Mouse (Mus musculus) megakaryocyte, embryonic 14.5 days (primary cell): ENCODE results near the gene Krt81.

Experiments used
- FLI1 ChIP-seq: IDR thresholded peaks from 2 replicates; pipeline ENCODE4 v1.6.1; 2012; ENCODE audit warnings: low read length, inconsistent platforms, mixed read lengths
- GATA1 ChIP-seq: IDR thresholded peaks from 3 replicates; pipeline ENCODE4 v1.6.1; 2012; ENCODE audit warnings: mixed read lengths, low read length, inconsistent platforms, borderline replicate concordance

DNA sequence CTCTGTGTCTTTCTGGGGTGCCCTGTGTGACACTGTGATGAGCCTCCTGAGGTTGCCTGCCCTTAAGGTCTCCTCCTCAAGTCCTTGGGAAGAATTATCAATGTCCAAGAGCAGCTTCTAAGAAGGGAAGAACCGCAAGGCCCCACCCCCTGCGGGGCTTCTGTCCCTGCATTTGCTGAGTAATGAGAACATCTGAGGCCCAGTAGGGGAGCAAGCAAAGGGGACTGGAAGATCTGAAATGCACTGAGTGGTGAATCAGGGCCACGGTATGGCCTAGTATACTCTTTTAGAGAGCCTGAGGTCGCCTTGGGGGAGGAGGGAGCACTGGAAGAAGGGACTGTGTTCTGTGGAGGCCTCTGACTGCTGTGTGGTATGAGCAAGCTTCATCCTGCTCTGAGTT is 18.5 kb upstream of the Krt81 start:
- TF ChIP-seq GATA1 = no peak
- no peak for TF ChIP-seq FLI1
